Mouse (Mus musculus) brain, embryonic 14.5 days (tissue): ENCODE results near the gene Acad9.

Source experiments
- CTCF ChIP-seq: fragments of 200-500 bp; IDR thresholded peaks from 2 replicates; pipeline ENCODE4 v1.5.1; 2012; ENCODE audit warnings: inconsistent platforms, mild to moderate bottlenecking, moderate library complexity, borderline replicate concordance; ENCODE audit not compliant: insufficient read depth, insufficient read length; ENCODE audit errors: extremely low read depth
- POLR2A ChIP-seq: fragments of 200-500 bp; IDR thresholded peaks from 2 replicates; pipeline ENCODE4 v1.6.1; 2012; ENCODE audit warnings: mild to moderate bottlenecking, inconsistent platforms, borderline replicate concordance; ENCODE audit not compliant: poor library complexity, insufficient read depth, insufficient read length, severe bottlenecking; ENCODE audit errors: extremely low read depth

DNA sequence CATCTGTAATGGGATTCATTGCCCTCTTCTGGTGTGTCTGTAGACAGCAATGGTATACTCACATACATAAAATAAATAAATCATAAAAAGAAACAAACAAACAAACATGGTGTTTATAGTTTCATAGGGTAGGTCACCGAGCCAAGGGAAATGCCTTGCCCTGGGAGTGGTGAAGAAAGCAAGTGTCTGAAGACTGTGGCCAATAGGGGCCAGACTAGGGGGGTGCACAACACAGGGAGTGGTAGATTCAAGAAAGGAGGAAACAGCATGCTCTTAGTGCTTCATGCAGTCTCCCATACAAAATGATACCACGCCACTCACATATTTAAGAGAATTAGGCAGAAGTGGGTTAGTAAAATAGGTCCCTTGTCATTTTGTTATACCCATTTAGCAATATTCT is 613 bp upstream of the Acad9 start:
- no peak for TF ChIP-seq CTCF
- no peak for TF ChIP-seq POLR2A
